Mouse (Mus musculus) frontal cortex, adult (tissue): Measurements from ENCODE around the gene Gnaq.

Experiments
- ATAC-seq: cut with Nextera tagmentation; 2 replicates; pipeline ENCODE4 v1.9.2; 2017; ENCODE audit warnings: mild to moderate bottlenecking, moderate library complexity, mixed read lengths; ENCODE audit not compliant: low TSS enrichment

The Gnaq gene

DNA sequence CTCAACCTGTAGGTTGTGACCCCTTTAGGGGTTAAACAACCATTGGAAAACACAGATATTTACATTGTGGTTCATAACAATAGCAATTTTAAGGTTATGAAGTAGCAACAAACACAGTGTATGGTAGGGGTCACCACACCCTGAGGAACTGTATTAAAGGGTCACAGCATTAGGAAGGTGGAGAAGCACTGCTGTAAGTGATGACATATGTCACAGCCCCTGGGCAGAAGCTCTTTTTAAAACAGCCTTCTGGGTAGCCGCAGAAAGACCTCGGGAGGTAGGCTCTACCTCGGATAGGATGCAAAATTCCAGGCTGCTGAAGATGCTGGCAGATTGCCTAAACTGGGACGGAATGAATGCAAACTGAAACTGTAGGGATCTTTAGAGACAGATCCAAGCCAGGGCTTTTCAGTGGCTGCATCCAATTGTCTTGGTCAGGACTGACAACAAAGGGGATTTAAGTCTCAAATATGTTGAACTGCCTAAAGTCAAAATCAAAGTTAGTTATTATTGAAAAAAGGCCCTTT, 181.7 kb downstream of the Gnaq start:
- no peak for ATAC-seq

GRCm38 (mm10) chr19:16315525-16315924, 182.9 kb downstream of the Gnaq start:
- ATAC-seq = no peak

DNA sequence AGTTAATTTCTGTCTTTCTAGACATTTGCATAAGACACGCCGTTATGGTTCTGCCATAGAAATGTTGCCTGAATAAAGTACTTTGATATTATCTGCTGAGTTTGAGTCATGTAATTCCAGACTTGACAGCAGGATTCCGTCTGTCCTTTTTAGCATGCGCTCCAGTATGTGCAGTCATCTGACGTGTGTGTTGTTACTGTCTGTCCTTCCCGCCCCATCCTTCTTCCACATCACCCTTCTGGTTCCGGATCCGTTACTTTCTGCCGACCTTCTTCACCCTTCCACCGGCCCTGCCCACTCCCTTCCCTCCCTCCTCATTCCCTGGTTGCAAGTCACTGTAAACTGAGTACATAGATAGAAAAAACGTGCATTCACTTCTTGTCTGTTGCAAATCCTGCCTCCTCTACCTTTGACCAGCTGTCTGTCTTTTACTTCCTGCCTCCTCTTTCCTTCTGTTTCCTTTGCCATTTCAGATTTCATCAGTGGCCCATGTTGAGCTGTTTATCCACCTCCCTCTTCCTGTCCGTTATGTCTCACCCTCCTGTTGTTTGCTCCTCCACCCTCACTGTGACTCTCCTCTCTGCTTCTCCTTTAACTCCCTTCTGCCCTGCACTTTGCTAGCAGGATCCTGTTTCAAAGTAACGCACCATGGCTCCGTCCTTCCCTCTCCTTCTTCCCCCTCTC, 185.6 kb downstream of the Gnaq start:
- ATAC-seq = peak; percentile 41

- no peak for ATAC-seq
Measured at GRCm38 (mm10) chr19:16319986-16320385, 187.4 kb downstream of the Gnaq start.

GRCm38 (mm10) chr19:16322986-16323385, 190.4 kb downstream of the Gnaq start:
- no peak for ATAC-seq

DNA sequence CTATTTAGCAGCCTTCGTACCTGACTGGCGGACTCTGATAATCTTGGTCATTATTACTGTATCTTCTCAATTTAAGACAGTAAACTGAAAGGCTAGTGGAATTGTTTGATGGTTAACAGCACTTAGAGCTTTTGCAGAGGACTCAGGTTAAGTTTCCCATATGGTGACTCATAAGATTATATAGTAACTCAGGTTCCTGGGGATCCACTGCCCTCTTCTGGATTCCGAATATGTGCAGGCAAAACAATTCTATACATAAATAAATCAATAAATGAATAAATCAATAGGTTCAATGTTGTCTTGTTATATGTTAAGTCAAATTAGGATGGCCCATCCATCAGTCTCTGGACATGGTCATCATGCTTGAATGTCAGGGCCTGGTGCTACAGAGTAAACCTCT, 191.6 kb downstream of the Gnaq start:
- no peak for ATAC-seq

DNA sequence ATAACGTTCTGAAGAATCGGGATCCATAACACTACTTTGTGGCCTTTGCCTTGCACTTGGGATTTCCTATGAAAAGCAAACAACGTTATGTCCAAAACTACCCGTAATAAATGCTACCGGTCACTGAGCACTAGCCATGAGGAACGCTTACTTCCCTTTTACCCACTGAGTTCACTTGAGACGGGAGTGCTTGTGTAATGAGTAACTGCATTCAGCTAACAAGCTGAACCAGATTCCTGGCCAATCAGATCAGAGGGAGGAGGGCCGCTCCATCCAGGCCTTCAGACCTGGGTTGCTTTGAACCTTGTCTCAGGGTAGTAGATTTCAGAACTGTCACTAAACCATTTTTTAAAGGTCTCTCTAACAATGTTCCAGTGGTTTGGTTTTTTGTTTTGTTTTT, 193.3 kb downstream of the Gnaq start:
- no peak for ATAC-seq

DNA sequence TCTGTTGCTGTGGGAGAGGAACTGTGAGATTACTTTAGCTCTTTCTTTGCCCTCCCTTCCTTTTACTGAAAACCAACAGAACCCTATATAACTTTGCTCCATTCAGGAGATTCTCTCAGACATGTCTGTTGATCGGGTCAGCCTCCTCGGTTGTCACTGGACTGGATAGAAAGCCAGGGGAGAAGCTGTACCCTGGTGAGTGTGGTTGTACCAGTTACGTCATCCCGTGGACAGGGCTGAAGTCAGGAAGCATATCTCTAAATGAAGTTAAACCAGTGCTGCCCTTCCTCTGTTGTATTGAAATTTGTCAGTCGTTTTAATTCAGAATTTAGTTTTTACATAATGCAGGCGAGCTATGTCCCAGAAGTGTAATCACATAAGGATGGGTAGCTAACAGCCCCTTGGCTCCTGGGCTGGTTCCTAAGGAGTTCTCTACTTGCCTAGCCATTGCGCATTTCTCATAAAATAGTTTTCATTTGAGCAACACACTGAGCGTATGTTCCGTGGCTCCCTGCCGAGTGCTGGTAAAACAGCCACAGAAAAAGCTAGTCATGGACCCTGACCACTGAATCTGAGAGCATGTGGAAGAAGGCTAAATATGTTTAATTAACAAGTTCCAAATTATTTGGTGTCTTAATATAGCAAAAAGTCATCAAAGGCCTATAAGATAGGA, 194.9 kb downstream of the Gnaq start:
- peak; percentile 33; the same call in 1 of the 2 replicates for ATAC-seq

- peak; percentile 39 for ATAC-seq
Measured at GRCm38 (mm10) chr19:16328074-16328850, 195.6 kb downstream of the Gnaq start.

DNA sequence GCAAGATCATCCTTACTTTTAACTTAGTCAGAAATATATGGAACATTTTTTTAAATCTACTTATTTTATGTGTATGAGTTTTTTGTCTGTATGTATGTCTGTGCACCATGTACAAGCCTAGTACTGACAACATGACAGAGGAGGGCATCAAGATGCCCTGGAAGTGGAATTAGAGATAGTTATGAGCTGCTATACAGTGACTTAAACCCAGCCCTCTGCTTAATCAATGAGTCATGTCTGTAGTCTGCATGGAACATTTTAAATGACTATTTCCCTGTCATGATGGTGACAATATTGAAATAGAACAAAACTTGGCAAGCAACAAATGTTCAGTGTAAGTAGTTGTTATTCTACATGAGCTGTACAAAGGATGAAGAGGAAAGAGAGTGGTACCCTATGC, 196.4 kb downstream of the Gnaq start:
- ATAC-seq = peak; percentile 36

- no peak for ATAC-seq
Measured at GRCm38 (mm10) chr19:16329648-16330047, 197.0 kb downstream of the Gnaq start.

DNA sequence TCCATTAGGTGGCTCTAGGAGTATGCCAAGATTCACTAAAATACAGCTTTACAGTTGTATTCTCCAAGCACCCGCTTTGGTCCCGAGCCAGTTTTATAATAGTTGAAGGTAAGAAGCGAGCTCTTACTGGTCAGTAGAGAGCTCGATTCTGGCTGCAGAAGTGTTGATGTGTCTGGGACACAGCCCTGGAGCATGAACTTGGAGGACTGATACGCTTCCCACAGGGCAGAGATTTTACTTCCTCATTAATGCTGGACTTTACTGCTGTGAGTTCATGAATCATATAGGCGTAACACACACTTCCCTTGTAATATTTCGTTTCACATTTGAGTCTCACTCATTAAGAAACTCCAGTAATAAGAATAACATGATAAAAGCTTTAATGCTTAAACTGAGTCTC, 197.5 kb downstream of the Gnaq start:
- ATAC-seq = no peak

DNA sequence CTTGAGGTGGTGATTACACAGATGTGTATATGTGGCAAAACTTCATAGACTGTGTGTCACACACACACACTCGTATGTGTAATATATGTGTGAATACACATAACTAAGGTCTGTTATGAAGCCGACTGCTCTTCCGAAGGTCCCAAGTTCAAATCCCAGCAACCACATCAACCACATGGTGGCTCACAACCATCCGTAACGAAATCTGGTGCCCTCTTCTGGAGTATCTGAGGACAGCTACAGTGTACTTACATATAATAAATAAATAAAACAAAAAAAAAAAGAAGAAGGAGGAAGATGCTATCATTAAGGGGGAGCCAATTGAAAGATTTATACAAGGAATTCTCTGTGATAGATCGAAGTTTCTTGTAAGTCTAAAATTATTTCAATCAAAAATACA, 198.4 kb downstream of the Gnaq start:
- no peak for ATAC-seq

GRCm38 (mm10) chr19:16337866-16338530, 205.4 kb downstream of the Gnaq start:
- ATAC-seq = peak; percentile 26; the same call in 1 of the 2 replicates

DNA sequence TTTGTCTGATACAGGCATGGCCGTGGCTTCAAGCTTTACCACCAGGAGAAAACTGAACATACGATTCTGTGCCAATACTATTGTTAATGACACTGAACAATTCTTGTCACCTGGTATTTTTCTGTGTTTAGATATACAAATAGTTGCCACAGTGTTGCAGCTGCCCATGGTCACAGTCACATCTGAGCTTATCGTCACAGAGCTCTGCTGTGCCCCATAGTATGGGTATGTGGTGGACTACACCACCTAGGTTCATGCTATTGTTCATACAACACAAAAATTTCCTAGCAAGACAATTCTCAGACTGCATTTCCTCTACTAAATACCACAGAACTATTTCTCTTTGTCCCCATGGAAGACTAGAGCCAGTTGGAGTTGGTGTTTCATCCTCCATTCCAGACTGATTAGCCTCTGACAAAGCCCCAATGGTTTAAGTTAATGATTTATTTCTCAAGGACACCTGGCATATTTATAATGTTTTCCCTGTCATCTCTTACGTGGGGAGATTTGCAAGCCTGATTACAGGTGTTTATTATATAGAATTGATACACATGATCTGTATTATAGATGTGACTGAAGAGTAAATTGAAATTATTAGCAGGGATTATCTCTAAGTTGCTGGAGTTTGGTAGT, 207.4 kb downstream of the Gnaq start:
- no peak for ATAC-seq

DNA sequence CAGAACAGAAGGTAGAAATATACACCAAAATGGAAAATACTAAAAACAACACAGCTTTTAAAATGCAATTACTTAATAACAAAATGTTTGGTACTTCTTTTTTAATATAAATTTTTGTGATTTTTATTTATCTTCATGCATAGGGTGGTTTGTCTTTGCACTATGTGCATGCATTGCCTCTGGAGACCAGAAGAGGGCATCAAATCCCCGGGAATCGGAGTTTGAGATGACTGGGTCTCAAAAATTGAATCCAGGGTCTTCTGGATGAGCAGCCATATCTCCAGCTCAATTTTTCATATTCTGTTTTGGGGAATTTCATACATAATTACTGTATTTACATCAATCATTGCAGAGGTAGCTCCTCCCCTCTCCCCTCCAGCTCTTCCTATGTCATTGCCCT, 210.1 kb downstream of the Gnaq start:
- ATAC-seq = no peak

DNA sequence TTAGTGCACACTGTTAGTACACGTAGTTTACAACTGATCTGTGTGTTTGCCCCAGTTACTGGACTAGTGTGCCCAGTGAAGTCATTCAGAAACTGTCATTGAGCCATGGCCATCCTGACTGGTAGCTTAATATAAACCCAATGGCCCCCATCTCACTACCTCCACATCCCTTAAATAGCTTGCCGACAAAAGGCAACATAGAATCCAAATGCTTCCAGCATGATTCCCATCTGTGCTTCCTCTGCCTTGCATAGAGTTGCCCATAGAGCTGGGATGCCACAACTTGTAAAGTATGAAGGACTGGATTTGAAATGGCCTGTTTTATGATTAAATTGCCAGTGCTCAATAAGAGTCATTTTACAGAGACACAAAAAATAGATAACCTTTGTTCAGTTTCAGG, 212.9 kb downstream of the Gnaq start:
- ATAC-seq = peak; percentile 88

DNA sequence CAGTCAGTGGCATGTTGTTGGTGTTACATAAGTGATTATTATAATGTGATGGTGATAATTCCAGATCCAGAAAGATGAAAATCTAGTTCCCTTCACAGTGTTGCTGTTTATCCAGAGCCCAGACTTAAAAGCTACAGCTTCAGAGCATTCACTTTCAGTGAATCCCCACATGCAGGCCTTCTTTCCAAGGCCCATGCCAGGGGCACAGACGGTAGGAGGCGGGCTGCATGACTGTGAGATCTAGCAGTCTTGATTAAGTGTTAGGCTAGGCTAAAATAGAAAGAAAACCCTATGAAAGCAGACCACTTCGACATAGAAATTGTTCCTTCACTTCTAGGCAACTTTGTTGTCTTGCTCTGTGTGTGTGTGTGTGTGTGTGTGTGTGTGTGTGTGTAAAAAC, 214.4 kb downstream of the Gnaq start:
- no peak for ATAC-seq

GRCm38 (mm10) chr19:16353701-16354136, 221.1 kb downstream of the Gnaq start:
- ATAC-seq = no peak

- ATAC-seq = no peak
Measured at GRCm38 (mm10) chr19:16358148-16358547, 225.5 kb downstream of the Gnaq start.

GRCm38 (mm10) chr19:16358905-16359304, 226.3 kb downstream of the Gnaq start:
- ATAC-seq = peak; percentile 77
